Mouse (Mus musculus): ENCODE measurements around the gene Gtpbp10. TPM values are rescaled to one million over a fixed set of nuclear protein-coding genes. Genes with fewer than 3 reads are reported as not detected.

Gene Gtpbp10
- total and polyA plus RNA-seq, 3 experiments: 0.17 to 2.7 (median 0.38) TPM

DNA sequence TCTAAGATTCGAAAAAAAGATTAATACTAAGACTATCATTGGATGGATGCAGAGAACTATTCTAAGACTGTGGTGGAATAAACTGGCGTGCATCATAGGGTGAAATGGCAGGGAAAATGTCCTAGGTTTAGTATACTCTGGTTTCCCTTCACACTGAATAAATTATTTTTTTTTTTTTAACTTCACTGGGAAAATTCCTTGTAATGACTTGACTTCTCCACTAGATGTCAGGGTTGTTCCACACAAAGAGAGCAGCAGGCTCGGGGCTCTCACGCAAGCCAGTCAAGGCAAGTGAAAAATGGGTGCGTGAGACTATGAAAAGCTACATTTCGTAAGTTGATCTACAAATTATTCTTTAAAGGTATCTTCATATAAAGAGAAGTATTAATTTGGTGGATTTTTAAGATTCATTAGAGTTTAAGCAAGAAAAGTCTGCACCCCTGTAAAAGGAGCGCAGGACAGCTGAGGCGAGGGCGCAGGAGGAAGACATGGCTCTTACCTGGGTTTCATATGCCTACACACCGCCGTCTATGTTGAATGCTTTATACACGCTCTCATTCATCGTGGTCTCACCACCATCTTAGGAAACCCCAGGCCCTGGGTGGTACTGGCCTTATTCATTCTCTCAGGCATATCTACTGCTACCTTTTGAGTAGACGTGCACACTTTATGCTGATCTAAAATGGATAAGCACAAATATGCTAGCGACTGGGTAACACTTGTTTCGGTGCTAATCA, 64.9 kb downstream of the Gtpbp10 start:
- ATAC-seq (ENCODE audit: extremely low read depth, insufficient number of reproducible peaks, low FRiP score, poor library complexity, severe bottlenecking): 0 out of 2 replicates have a peak, but pooled peaks have one; percentile 34
- H3K4me3 ChIP-seq (ENCODE audit: low read depth, low read length): no peak overlapping the region

GRCm38 (mm10) chr5:5492163-5492562, 67.2 kb downstream of the Gtpbp10 start:
- no peaks in the 10 kb centered on the region for H3K9me3 ChIP-seq (replicated peaks)
- peaks cover 8% of the 10 kb centered on the region; the same call in 1 of the 2 replicates for H3K27me3 ChIP-seq (ENCODE audit: insufficient read depth, low read length)
- ATAC-seq (ENCODE audit: extremely low read depth, insufficient number of reproducible peaks, low FRiP score, poor library complexity, severe bottlenecking) (no peak), DNase-seq (ENCODE audit: low spot score) (no peak)
- peaks cover 11% of the 10 kb centered on the region for H3K4me1 ChIP-seq (ENCODE audit: insufficient read depth, low read depth, low read length)
- no peak overlapping the region for H3K4me3 ChIP-seq (ENCODE audit: low read depth, low read length)
- no peaks in the 10 kb centered on the region for H3K36me3 ChIP-seq (replicated peaks)
- TF ChIP-seq GATA1 (IDR thresholded peaks at IDR 0.05; ENCODE audit: borderline replicate concordance, low read length) (no peak), TAL1 (conservative IDR thresholded peaks at IDR 0.05; ENCODE audit: low read depth, low read length) (no peak), POLR2AphosphoS5 (IDR thresholded peaks at IDR 0.05; ENCODE audit: insufficient replicate concordance, low read depth, low read length) (no peak), GATA2 (IDR thresholded peaks at IDR 0.05; ENCODE audit: borderline replicate concordance, low read depth, low read length) (no peak), CTCF (IDR thresholded peaks at IDR 0.05; ENCODE audit: low read depth, low read length) (no peak)

More for the DNA sequence above, 64.9 kb downstream of the Gtpbp10 start:
- H3K36me3 ChIP-seq (replicated peaks): no peaks in the 10 kb centered on the region
- TF ChIP-seq CTCF (IDR thresholded peaks at IDR 0.05; ENCODE audit: low read depth, low read length): peak; percentile 21; the same call in 1 of the 2 replicates
- no peak for TF ChIP-seq TAL1 (conservative IDR thresholded peaks at IDR 0.05; ENCODE audit: low read depth, low read length)
- peaks cover 11% of the 10 kb centered on the region for H3K4me1 ChIP-seq (ENCODE audit: insufficient read depth, low read depth, low read length)
- no peaks in the 10 kb centered on the region for H3K9me3 ChIP-seq (replicated peaks)
- peaks cover 8% of the 10 kb centered on the region; the same call in 1 of the 2 replicates for H3K27me3 ChIP-seq (ENCODE audit: insufficient read depth, low read length)
- peak; percentile 15 for DNase-seq (ENCODE audit: low spot score)

Other genes with a start within 250 kb of the Gtpbp10 start
- not detected in 2 replicates for gene Cdk14, start 139.2 kb downstream of the Gtpbp10 start, total RNA-seq (2014; fragmentation: Nextera tagmentation)
- 0.98 and 0.99 TPM in 2 replicates for gene Cdk14, start 139.2 kb downstream of the Gtpbp10 start, total RNA-seq (2017)
- not detected in 2 replicates for gene Cdk14, start 139.2 kb downstream of the Gtpbp10 start, polyA plus RNA-seq (2012)
- not detected in 2 replicates for gene 1700015F17Rik, start 80.4 kb downstream of the Gtpbp10 start, total RNA-seq (2014; fragmentation: Nextera tagmentation)
- gene 1700015F17Rik, start 80.4 kb downstream of the Gtpbp10 start, total RNA-seq (2017): not detected in 2 replicates
- not detected in 2 replicates for gene 1700015F17Rik, start 80.4 kb downstream of the Gtpbp10 start, polyA plus RNA-seq (2012)
- 13.0 and 18.9 TPM in 2 replicates for gene Cldn12, start 44.6 kb downstream of the Gtpbp10 start, total RNA-seq (2014; fragmentation: Nextera tagmentation)
- 12.9 and 14.7 TPM in 2 replicates for gene Cldn12, start 44.6 kb downstream of the Gtpbp10 start, total RNA-seq (2017)
- 18.5 and 19.4 TPM in 2 replicates for gene Cldn12, start 44.6 kb downstream of the Gtpbp10 start, polyA plus RNA-seq (2012)
- gene Gm8773, start 14.3 kb upstream of the Gtpbp10 start, total RNA-seq (2014; fragmentation: Nextera tagmentation): 1.4 and 5.7 TPM in 2 replicates
- 3.9 and 5.8 TPM in 2 replicates for gene Gm8773, start 14.3 kb upstream of the Gtpbp10 start, total RNA-seq (2017)
- gene Gm8773, start 14.3 kb upstream of the Gtpbp10 start, polyA plus RNA-seq (2012): 0.27 and 0.34 TPM in 2 replicates
- gene Cfap69, start 104.7 kb upstream of the Gtpbp10 start, total RNA-seq (2014; fragmentation: Nextera tagmentation): not detected in 2 replicates
- 0.23 and 1.6 TPM in 2 replicates for gene Cfap69, start 104.7 kb upstream of the Gtpbp10 start, total RNA-seq (2017)
- gene Cfap69, start 104.7 kb upstream of the Gtpbp10 start, polyA plus RNA-seq (2012): not detected in 2 replicates
- gene Steap2, start 135.0 kb upstream of the Gtpbp10 start, total RNA-seq (2014; fragmentation: Nextera tagmentation): not detected in 2 replicates
- gene Steap2, start 135.0 kb upstream of the Gtpbp10 start, total RNA-seq (2017): 0.06 and 0.27 TPM in 2 replicates
- gene Steap2, start 135.0 kb upstream of the Gtpbp10 start, polyA plus RNA-seq (2012): not detected in 2 replicates
- gene Steap1, start 189.8 kb upstream of the Gtpbp10 start, total RNA-seq (2014; fragmentation: Nextera tagmentation): not detected in 2 replicates
- gene Steap1, start 189.8 kb upstream of the Gtpbp10 start, total RNA-seq (2017): not detected in 2 replicates
- gene Steap1, start 189.8 kb upstream of the Gtpbp10 start, polyA plus RNA-seq (2012): not detected in 2 replicates